Mouse (Mus musculus): ENCODE results near the gene Pigc.

Pigc gene

DNA sequence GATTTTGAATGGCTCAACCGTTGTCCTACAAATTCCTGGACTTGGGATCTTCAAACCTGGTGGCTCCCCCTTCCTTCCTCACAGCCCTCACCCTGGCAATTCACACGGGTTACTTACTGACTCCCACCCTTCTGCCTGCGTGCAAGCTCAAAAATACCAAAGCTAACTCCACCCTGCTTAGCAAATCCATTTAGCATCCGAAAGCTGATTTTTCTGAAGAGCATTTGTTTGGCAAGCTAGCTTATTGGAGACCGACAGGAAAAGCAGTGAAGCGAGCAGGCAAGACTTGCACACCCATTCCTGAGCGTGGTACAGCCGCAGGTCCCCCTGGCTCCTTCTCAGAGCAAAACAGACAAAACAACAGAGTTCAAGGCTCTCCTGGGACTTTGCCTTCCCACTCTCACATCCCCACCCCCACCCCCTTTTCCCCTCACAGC is 39.7 kb downstream of the Pigc start:
- DNase-seq (ENCODE audit: low spot score), result no peak

DNA sequence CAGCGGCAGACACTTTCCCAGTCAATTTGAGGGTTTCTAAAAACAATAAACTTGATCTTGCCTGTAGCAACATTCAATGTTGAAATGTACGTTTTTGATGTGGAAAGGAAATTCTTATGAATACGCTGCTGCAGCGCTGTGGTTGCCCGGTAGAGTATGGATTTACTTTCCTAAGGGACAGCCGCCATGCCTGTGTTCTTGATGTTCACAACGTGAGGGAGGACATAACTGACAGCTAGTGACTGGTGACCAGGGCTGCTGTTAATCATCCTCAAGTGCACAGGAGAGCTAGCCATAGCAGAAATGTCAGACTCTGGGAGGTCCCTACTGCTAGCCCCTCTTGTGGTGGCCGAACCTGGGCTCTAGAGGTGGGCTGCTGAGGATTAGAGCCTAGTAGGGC is 40.1 kb downstream of the Pigc start:
- no peak for DNase-seq (ENCODE audit: low spot score)

DNA sequence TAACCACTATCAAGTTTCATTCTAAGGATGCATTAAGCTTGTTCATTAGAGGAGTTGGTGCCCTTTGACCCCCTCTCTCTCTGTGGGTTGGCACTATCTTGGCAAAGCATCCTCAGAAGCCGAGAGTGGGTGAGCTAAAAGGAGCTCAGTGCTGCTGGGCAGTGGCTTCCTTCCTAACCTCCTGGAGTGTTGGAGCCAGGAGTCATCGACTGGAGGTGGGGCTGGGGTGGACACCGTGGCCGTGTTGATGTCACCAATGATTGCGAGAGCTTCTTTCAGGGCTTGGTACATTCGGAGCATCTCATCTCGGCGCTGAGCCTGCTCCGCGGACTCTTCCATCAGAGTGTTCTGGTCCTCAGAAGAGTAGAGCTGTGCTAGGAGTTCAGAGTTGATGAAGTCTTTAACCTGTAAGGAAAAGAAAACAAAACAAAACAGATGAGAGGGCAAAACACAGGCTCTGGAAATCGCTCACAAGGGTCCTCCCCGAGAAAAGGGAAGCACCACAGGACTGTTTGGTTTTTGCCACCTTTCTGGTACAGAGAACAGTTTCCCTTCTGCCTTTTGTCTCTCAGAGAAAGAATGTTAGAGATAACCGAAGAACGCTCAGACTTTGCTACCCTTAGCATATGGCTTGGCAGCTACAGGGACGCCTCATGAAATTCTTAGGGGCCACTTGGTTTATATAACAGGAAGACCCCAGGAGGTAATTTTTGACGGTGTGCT is 42.7 kb downstream of the Pigc start:
- DNase-seq (ENCODE audit: low spot score), result no peak

DNA sequence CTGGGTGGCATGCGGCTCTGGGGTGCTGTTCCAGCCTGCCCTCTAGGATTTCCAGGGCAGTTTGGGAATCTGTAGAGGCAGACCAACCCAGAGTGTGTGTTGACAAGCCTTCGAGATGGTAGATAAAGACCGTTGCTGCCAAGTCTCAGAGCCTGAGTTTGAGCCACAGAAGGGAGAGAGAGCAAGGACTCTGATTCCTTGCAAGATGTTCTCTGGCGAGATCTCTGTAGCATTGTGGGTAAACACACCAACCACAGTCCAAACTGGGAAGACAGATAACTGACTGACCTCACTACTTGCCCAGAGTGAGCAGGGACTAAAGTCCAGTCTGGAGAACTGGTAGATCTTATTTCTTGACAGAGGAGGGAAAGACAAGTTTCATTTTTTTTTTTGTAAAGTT is 44.6 kb downstream of the Pigc start:
- DNase-seq (ENCODE audit: low spot score), result no peak

DNA sequence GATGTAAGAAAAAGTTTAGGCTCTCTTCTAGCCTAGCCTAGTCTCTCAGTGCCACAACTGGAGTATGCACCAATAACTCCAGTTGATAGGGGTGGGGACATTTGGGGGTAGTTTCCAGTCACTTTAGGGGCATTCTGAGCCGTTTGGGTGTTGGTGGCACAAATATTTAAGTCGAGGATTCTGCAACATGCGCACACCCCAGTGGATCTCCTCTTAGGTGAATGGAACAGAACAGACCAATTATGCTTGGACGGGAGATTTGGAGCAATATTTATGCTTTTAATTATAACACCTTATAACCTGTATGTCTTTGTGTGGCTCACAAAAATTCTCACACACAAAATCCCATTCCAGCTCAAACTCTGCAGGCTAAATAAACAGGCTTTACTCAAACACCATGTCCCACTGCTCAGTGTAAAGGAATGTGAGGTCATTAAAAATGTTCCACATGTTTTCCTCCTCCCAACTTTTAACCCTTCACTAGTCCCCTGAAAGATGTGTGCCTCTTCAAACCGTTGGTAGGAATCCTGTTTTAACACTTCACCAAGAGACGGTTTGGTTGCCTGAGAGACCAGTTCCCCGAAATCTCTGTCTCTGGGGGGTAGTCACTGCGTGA is 46.4 kb downstream of the Pigc start:
- DNase-seq (ENCODE audit: low spot score), result no peak

GRCm38 (mm10) chr1:162016982-162017381 is 48.0 kb downstream of the Pigc start:
- DNase-seq (ENCODE audit: low spot score), result no peak

- no peak for DNase-seq (ENCODE audit: low spot score)
These were observed 49.1 kb downstream of the Pigc start for GRCm38 (mm10) chr1:162017975-162018600.

DNA sequence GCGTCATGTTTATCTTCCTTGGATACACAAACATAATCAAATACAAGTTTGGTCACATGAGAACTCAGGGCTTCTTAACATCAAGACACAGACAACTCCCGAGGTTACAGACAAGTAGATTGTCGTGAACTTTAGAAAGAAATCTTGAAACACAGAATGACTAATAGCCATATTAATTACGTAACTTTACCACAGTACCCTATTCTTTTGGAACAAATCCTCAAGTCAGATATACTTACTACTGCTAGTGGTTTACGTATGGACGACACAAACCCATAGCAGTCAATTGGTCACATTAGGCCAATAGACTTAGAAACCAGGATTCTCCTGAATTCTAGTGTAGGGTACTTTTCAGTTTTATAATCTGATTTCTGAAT is 49.6 kb downstream of the Pigc start:
- no peak for DNase-seq (ENCODE audit: low spot score)

- DNase-seq (ENCODE audit: low spot score), result no peak
These were observed 51.3 kb downstream of the Pigc start for GRCm38 (mm10) chr1:162020303-162020731.

- DNase-seq (ENCODE audit: low spot score), result no peak
These were observed 51.8 kb downstream of the Pigc start for GRCm38 (mm10) chr1:162020766-162021165.

Data from layer of hippocampus, adult 9-10 months (tissue).